Mouse (Mus musculus): Measurements from ENCODE around the gene Epn3.

- TF ChIP-seq REST (IDR thresholded peaks at IDR 0.05; ENCODE audit: insufficient read depth, insufficient read length) (no peak), POLR2A (IDR thresholded peaks at IDR 0.05; ENCODE audit: insufficient read length, low read depth) (no peak), MAX (IDR thresholded peaks at IDR 0.05; ENCODE audit: low read depth) (no peak), USF1 (IDR thresholded peaks at IDR 0.05; ENCODE audit: low read depth) (no peak), TCF12 (IDR thresholded peaks at IDR 0.05; ENCODE audit: insufficient read depth, poor library complexity, severe bottlenecking) (no peak), TCF3 (IDR thresholded peaks at IDR 0.05; ENCODE audit: insufficient read length, low read depth) (no peak), POLR2AphosphoS2 (IDR thresholded peaks at IDR 0.05; ENCODE audit: insufficient read length, low read depth) (no peak), CEBPB (IDR thresholded peaks at IDR 0.05; ENCODE audit: insufficient read depth, poor library complexity, severe bottlenecking) (no peak), E2F4 (IDR thresholded peaks at IDR 0.05; ENCODE audit: insufficient read depth) (no peak)
These were observed 1.7 kb upstream of the Epn3 start for GRCm38 (mm10) chr11:94501482-94501881.

Data from myocyte (in vitro differentiated cells).